ENCODE assay signal across 10 mouse cellular contexts in the genomic region with DNA sequence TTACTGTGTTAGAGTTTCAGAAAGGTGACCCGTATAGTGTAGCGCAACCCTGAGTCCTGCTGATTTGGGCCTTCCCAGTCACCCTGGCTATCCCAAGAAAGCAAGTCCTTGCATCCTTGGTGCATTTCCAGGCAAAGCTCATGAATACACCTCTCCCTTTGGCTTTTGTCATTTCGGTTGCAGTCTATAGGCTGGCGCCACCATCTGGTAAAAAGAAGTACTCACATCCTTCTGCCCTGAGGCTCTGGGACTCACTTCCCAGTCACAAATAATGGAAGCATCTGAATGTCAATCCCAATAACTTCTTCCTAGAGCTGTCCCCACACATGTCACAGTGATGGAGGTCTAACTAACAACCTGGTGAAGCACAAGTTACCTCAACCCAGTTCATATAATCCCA. TPM values are rescaled to one million over a fixed set of nuclear protein-coding genes. Genes with fewer than 3 reads are reported as not detected.
DNase-seq lines count a peak whose midpoint lies in the region; ATAC-seq and TF ChIP-seq lines count a peak whose summit lies in the region.
"Had no signal": no experiment of that assay in that cellular context is flagged by ENCODE, and none has a peak within 500 bp of the region (broad histone marks: within the 10 kb centered on the region; RNA-seq: fewer than 3 reads in every experiment).

No protein-coding gene starts in this region.

- no peak overlapping the region for H3K4me3 ChIP-seq in forebrain, postnatal 0 days (ENCODE audit: low read depth, low read length)
- H3K4me3 ChIP-seq in forebrain, embryonic 10.5 days = no peak overlapping the region
- no peak overlapping the region for H3K4me3 ChIP-seq in limb, embryonic 11.5 days (ENCODE audit: low read depth, low read length)
- H3K4me3 ChIP-seq in limb, embryonic 10.5 days = no peak overlapping the region
- H3K4me3 ChIP-seq in G1E (ENCODE audit: low read depth, low read length) = no peak overlapping the region
- H3K4me3 ChIP-seq in left cerebral cortex, adult 2 months = no peak overlapping the region
- H3K4me3 ChIP-seq: embryonic facial prominence, embryonic 13.5 days had no signal

- intact Hi-C loops in left cerebral cortex, adult 2 months (cut with DNase I) = loop anchor here (1.0 to 5.0 kb wide), 3 partner anchors 64 to 207 kb away; no protein-coding TSS in a partner anchor

- H3K9ac ChIP-seq in forebrain, postnatal 0 days = no peak overlapping the region
- H3K9ac ChIP-seq in limb, embryonic 11.5 days (ENCODE audit: low read length) = no peak overlapping the region
- H3K9ac ChIP-seq: embryonic facial prominence, embryonic 13.5 days had no signal

- 58% methylated on average over 4 of the region's 4 CpGs for WGBS in forebrain, postnatal 0 days
- WGBS in forebrain, embryonic 10.5 days = 72% methylated on average over 4 of the region's 4 CpGs
- 60% methylated on average over 4 of the region's 4 CpGs for WGBS in limb, embryonic 11.5 days
- WGBS in limb, embryonic 10.5 days = 65% methylated on average over 4 of the region's 4 CpGs

- no peak for DNase-seq in forebrain, postnatal 0 days
- no peak for DNase-seq in forebrain, embryonic 10.5 days (ENCODE audit: extremely low spot score, low spot score)
- peak; percentile 23 for DNase-seq in limb, embryonic 11.5 days (ENCODE audit: low spot score)
- no peak for DNase-seq in limb, embryonic 10.5 days (ENCODE audit: low spot score)
- no peak for DNase-seq in G1E (ENCODE audit: low spot score)
- peak in 1 of 2 experiments; percentile 25 for DNase-seq in left cerebral cortex, adult 2 months (ENCODE audit: extremely low spot score in 1 of 2, low spot score in 2 of 2)
- no peak for DNase-seq in testis, postnatal 10 days (ENCODE audit: low spot score)
- DNase-seq in urinary bladder, postnatal 4 days (ENCODE audit: low spot score in 2 of 2) = no peak

- no peaks in the 10 kb centered on the region for H3K9me3 ChIP-seq in forebrain, postnatal 0 days (ENCODE audit: low read length)
- peaks cover 1% of the 10 kb centered on the region; the same call in 1 of the 2 replicates for H3K9me3 ChIP-seq in forebrain, embryonic 10.5 days
- no peaks in the 10 kb centered on the region for H3K9me3 ChIP-seq in limb, embryonic 11.5 days (ENCODE audit: control insufficient read depth, low read length)
- no peaks in the 10 kb centered on the region for H3K9me3 ChIP-seq in limb, embryonic 10.5 days (replicated peaks)
- no peaks in the 10 kb centered on the region for H3K9me3 ChIP-seq in G1E (replicated peaks)
- H3K9me3 ChIP-seq: embryonic facial prominence, embryonic 13.5 days had no signal

- ATAC-seq in forebrain, postnatal 0 days = no peak
- ATAC-seq in limb, embryonic 11.5 days (ENCODE audit: insufficient number of reproducible peaks, low FRiP score, low TSS enrichment, low read depth) = no peak
- no peak for ATAC-seq in G1E (ENCODE audit: extremely low read depth, insufficient number of reproducible peaks, low FRiP score, poor library complexity, severe bottlenecking)

- no peak overlapping the region for H3K27ac ChIP-seq in forebrain, postnatal 0 days (ENCODE audit: low read depth, low read length)
- H3K27ac ChIP-seq in forebrain, embryonic 10.5 days = no peak overlapping the region
- H3K27ac ChIP-seq in limb, embryonic 11.5 days (replicated peaks; ENCODE audit: low read depth, low read length) = no peak overlapping the region
- H3K27ac ChIP-seq in limb, embryonic 10.5 days = no peak overlapping the region
- no peak overlapping the region for H3K27ac ChIP-seq in left cerebral cortex, adult 2 months
- H3K27ac ChIP-seq: embryonic facial prominence, embryonic 13.5 days; macrophage had no signal

- H3K27me3 ChIP-seq in forebrain, postnatal 0 days (ENCODE audit: insufficient read depth, low read length) = no peaks in the 10 kb centered on the region
- no peaks in the 10 kb centered on the region for H3K27me3 ChIP-seq in forebrain, embryonic 10.5 days (ENCODE audit: poor library complexity, severe bottlenecking)
- H3K27me3 ChIP-seq in limb, embryonic 11.5 days (ENCODE audit: control insufficient read depth, insufficient read depth, low read length) = no peaks in the 10 kb centered on the region
- H3K27me3 ChIP-seq in limb, embryonic 10.5 days (ENCODE audit: low read depth, poor library complexity, severe bottlenecking) = no peaks in the 10 kb centered on the region
- H3K27me3 ChIP-seq in G1E (ENCODE audit: insufficient read depth, low read length) = peaks cover 2% of the 10 kb centered on the region; the same call in 1 of the 2 replicates
- H3K27me3 ChIP-seq: embryonic facial prominence, embryonic 13.5 days had no signal

- H3K4me2 ChIP-seq in forebrain, postnatal 0 days (ENCODE audit: low read depth) = no peak overlapping the region
- H3K4me2 ChIP-seq in limb, embryonic 11.5 days (ENCODE audit: low read depth, severe bottlenecking) = no peak overlapping the region
- H3K4me2 ChIP-seq: embryonic facial prominence, embryonic 13.5 days had no signal

- H3K4me1 ChIP-seq in forebrain, postnatal 0 days (ENCODE audit: insufficient read depth) = no peaks in the 10 kb centered on the region
- H3K4me1 ChIP-seq in forebrain, embryonic 10.5 days = no peaks in the 10 kb centered on the region
- no peaks in the 10 kb centered on the region for H3K4me1 ChIP-seq in limb, embryonic 11.5 days (ENCODE audit: control insufficient read depth, insufficient read depth, low read length)
- no peaks in the 10 kb centered on the region for H3K4me1 ChIP-seq in limb, embryonic 10.5 days
- no peaks in the 10 kb centered on the region for H3K4me1 ChIP-seq in G1E (ENCODE audit: insufficient read depth, low read depth, low read length)
- H3K4me1 ChIP-seq: embryonic facial prominence, embryonic 13.5 days had no signal

- TF ChIP-seq CTCF in forebrain, postnatal 0 days (IDR thresholded peaks at IDR 0.05; ENCODE audit: low read depth) = peak; percentile 61
- peak; percentile 21; the same call in 1 of the 2 replicates for TF ChIP-seq CTCF in G1E (IDR thresholded peaks at IDR 0.05; ENCODE audit: low read depth, low read length)
- TF ChIP-seq CTCF in left cerebral cortex, adult 2 months (IDR thresholded peaks at IDR 0.05) = peak; percentile 67

- no peaks in the 10 kb centered on the region for H3K36me3 ChIP-seq in forebrain, postnatal 0 days (ENCODE audit: insufficient read depth)
- no peaks in the 10 kb centered on the region for H3K36me3 ChIP-seq in forebrain, embryonic 10.5 days (replicated peaks)
- H3K36me3 ChIP-seq in limb, embryonic 11.5 days (ENCODE audit: control insufficient read depth, insufficient read depth, low read length) = no peaks in the 10 kb centered on the region
- H3K36me3 ChIP-seq in limb, embryonic 10.5 days = no peaks in the 10 kb centered on the region
- H3K36me3 ChIP-seq in G1E (replicated peaks) = no peaks in the 10 kb centered on the region
- H3K36me3 ChIP-seq: embryonic facial prominence, embryonic 13.5 days had no signal

RNA-seq across cellular contexts. Expression of gene Kcnma1, which starts 54.4 kb away (rescaled TPM):
- 32.1 and 35.8 TPM in 2 replicates for total RNA-seq in forebrain, postnatal 0 days (2014; rRNA removed)
- polyA plus RNA-seq in forebrain, postnatal 0 days (2015; fragmentation: Nextera tagmentation; extraction: Ambion mirVana) = 10.9 and 18.7 TPM in 2 replicates
- 0.16 and 0.32 TPM in 2 replicates for polyA plus RNA-seq in forebrain, embryonic 10.5 days (2016; fragmentation: Nextera tagmentation; extraction: Ambion mirVana)
- polyA plus RNA-seq in limb, embryonic 11.5 days (2014; fragmentation: Nextera tagmentation; extraction: Ambion mirVana) = 0.80 and 0.89 TPM in 2 replicates
- 0.13 and 0.86 TPM in 2 replicates for polyA plus RNA-seq in limb, embryonic 10.5 days (2016; fragmentation: Nextera tagmentation; extraction: Ambion mirVana)
- total RNA-seq in G1E (2014; fragmentation: Nextera tagmentation) (not detected in 2 replicates), G1E (2017) (0.12 and 0.27 TPM in 2 replicates)
- polyA plus RNA-seq in G1E (2012) = not detected in 2 replicates
- 100 to 1,000 TPM; 194 to 195 TPM for total RNA-seq in left cerebral cortex, adult 2 months (2021)
- polyA plus RNA-seq: macrophage had no signal
